Mouse (Mus musculus): ENCODE data around the gene Grin2c. TPM values are rescaled to one million over a fixed set of nuclear protein-coding genes. Genes with fewer than 3 reads are reported as not detected.

Gene Grin2c
- polyA plus RNA-seq, 1 experiment from 2014 or later: 1.0 TPM

DNA sequence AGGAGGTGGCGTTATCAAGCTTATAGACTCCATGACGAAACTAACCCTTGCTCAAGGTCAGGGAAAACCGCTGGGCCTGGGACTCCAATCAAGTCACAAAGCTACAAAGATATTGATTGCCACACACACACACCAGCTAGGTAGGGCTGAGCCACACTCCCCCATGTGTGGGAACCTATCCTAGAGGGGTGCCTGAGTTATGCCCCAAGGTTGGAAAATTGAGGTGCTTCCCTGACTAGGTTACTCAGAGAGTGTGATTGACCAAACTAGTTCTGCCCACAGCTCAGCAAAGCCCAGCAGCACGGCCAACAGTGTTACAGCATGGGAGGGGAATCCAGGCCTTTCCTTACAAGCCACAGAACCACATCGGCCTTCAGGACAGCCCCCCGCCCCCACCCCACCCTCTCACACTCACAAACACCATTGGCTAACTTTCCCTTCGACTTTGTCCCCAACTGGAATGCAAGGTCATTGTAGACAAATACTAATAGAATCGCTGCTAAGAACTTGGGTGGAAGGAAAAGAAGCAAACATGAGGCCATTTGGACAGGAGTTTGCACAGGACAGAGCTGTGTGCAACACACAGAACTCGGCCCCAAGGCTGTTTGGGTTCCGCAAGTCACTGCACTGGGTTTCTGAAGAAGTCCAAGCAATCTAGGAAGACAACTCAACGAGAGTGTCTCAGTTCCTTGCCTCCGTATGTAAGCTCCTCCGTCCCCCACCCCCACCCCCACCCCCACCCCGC, 25.8 kb upstream of the Grin2c start:
- WGBS: 79% methylated on average over 14 of the region's 14 CpGs
- no peak overlapping the region for H3K4me3 ChIP-seq
- no peaks in the 10 kb centered on the region for H3K36me3 ChIP-seq
- H3K9ac ChIP-seq: no peak overlapping the region
- peaks cover 17% of the 10 kb centered on the region for H3K27me3 ChIP-seq (replicated peaks)
- no peak for ATAC-seq (ENCODE audit: low FRiP score, low read depth)
- no peak overlapping the region for H3K4me2 ChIP-seq (replicated peaks)
- no peak overlapping the region for H3K27ac ChIP-seq
- H3K9me3 ChIP-seq: no peaks in the 10 kb centered on the region
- H3K4me1 ChIP-seq: peaks cover 7% of the 10 kb centered on the region

DNA sequence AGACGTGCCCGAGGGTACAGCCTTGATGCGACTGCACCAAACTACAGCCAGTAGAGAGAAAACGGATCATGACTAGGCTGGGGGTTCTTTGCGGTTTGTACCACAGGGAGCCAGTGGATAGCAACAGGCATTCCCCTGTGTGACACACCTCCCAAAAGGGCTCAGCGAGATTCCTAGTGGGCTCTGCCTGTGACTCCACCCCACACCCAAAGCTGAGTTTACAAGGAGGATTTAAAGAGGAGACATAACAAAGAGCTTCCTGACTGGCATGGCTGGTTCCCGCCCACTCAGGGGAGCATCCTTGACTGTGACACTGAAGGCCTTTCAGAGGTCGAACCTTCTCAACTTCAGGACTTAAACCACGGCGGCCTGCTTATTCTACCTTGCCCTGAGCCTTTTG, 24.5 kb upstream of the Grin2c start:
- no peaks in the 10 kb centered on the region for H3K36me3 ChIP-seq
- no peak overlapping the region for H3K27ac ChIP-seq
- H3K4me3 ChIP-seq: no peak overlapping the region
- H3K4me1 ChIP-seq: 0 out of 2 replicates have a peak, but pooled peaks cover 1% of the 10 kb centered on the region
- H3K4me2 ChIP-seq (replicated peaks): no peak overlapping the region
- peaks cover 4% of the 10 kb centered on the region for H3K27me3 ChIP-seq (replicated peaks)
- ATAC-seq (ENCODE audit: low FRiP score, low read depth): no peak
- WGBS: 79% methylated on average over 10 of the region's 10 CpGs
- H3K9me3 ChIP-seq: no peaks in the 10 kb centered on the region
- H3K9ac ChIP-seq: no peak overlapping the region

DNA sequence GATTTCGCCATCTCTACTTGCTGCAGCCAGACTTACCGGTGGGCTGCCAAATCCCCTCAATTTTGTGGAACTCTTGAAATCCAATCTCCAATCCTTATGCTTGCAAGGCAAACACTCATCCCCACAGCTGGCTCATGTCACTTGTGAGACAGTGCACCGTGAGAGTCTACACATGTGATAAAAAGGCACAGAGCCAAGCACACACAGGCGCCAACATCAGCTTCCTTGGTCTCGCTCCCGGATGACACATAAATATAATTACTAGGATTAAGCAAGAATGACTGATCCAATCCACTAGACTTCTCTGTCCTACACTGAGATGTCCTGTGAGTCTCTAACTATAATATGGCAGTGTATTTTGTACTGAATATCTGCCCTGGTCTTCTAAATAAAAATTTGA, 23.9 kb upstream of the Grin2c start:
- ATAC-seq (ENCODE audit: low FRiP score, low read depth): no peak
- H3K9ac ChIP-seq: no peak overlapping the region
- H3K36me3 ChIP-seq: no peaks in the 10 kb centered on the region
- H3K27ac ChIP-seq: no peak overlapping the region
- H3K4me1 ChIP-seq: 0 out of 2 replicates have a peak, but pooled peaks cover 4% of the 10 kb centered on the region
- 88% methylated on average over 6 of the region's 6 CpGs for WGBS
- H3K4me3 ChIP-seq: no peak overlapping the region
- H3K4me2 ChIP-seq (replicated peaks): no peak overlapping the region
- H3K27me3 ChIP-seq (replicated peaks): no peaks in the 10 kb centered on the region; the same call in 1 of the 2 replicates
- H3K9me3 ChIP-seq: no peaks in the 10 kb centered on the region

DNA sequence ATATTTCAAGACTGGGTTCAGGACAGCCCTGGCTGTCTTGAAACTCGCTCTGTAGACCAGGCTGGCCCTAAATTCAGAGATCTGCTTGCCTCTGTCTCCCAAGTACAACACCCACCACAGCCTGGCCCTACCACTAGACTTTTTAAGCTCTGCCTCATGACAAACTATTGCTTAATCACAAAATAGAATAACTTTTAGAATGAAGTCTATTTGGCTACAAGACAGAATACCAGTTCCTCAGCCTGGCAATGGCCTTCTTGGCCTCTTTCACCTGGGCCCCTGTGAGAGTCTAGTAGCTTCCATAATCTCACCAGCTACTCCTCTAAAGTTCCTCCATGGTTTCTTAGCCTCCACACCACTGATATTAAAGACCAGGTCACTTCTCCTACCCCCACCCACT, 23.3 kb upstream of the Grin2c start:
- Histone ChIP-seq H3K27ac (no peak overlapping the region), H3K27me3 (replicated peaks) (no peaks in the 10 kb centered on the region), H3K9me3 (no peaks in the 10 kb centered on the region), H3K4me1 (0 out of 2 replicates have a peak, but pooled peaks cover 4% of the 10 kb centered on the region), H3K36me3 (no peaks in the 10 kb centered on the region), H3K4me3 (no peak overlapping the region), H3K4me2 (replicated peaks) (no peak overlapping the region), H3K9ac (no peak overlapping the region)
- ATAC-seq (ENCODE audit: low FRiP score, low read depth): no peak
- 81% methylated on average over 1 of the region's 1 CpGs for WGBS

DNA sequence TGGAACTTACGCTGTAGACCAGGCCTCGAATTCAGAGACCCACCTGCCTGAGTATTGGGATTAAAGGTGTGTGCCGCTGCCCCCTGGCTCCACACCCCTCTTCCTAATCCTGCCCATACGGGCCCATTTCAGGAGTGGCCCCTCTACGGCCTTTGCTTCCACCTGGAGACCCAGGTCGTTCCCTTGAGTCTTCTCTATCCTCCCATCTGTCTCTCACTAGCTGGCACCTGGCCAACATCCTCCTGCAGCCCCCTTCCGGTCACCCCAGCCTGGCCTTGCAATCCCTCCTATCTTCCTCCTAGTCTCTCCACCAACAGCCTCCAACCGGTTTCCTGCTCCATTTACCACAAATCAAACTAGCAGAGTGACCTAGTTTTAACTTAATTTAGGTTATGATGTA, 22.8 kb upstream of the Grin2c start:
- Histone ChIP-seq H3K36me3 (no peaks in the 10 kb centered on the region), H3K4me3 (no peak overlapping the region), H3K27ac (no peak overlapping the region), H3K27me3 (replicated peaks) (no peaks in the 10 kb centered on the region), H3K4me2 (replicated peaks) (no peak overlapping the region), H3K9ac (no peak overlapping the region), H3K4me1 (0 out of 2 replicates have a peak, but pooled peaks cover 4% of the 10 kb centered on the region), H3K9me3 (no peaks in the 10 kb centered on the region)
- WGBS: 84% methylated on average over 8 of the region's 8 CpGs
- ATAC-seq (ENCODE audit: low FRiP score, low read depth): no peak

DNA sequence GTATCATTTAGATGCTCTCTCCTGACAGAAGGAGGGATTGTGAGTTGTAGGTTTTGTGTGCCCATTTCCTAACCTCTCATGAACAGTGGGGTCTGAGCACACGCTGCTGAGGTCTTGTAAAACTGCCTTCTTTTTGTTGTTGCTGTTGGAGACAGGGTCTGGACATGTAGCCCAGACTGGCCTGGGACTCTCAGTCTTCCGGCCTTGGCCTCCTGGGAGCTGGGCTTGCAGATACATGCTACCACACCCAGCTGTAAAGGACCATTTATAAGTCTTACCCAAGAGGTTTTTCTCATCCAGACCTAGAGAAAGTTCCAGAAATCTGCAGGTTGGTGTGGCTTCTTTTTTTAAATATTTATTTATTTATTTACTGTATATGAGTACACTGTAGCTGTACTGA, 21.3 kb upstream of the Grin2c start:
- Histone ChIP-seq H3K4me1 (0 out of 2 replicates have a peak, but pooled peaks cover 4% of the 10 kb centered on the region), H3K9ac (no peak overlapping the region), H3K27me3 (replicated peaks) (no peaks in the 10 kb centered on the region), H3K27ac (no peak overlapping the region), H3K4me3 (no peak overlapping the region), H3K4me2 (replicated peaks) (no peak overlapping the region), H3K9me3 (no peaks in the 10 kb centered on the region), H3K36me3 (no peaks in the 10 kb centered on the region)
- no peak for ATAC-seq (ENCODE audit: low FRiP score, low read depth)
- 89% methylated on average over 2 of the region's 2 CpGs for WGBS

DNA sequence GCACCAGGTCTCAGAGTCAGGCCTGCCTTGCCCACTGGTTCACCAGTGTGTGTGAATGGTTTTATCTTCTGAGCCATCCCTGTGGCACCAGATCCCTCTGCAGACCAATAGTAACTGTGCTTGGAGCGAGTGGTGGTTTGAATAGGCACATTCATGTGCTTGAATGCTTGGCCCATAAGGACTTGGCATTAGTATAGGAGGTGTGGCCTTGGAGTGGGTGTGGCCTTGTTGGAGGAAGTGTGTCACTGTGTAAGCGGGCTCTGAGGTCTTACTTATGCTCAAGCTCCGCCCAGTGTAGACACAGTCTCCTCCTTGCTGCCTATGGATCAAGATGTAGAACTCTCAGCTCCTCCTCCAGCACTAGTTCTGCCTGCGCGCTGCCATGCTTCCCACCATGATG, 20.3 kb upstream of the Grin2c start:
- Histone ChIP-seq H3K9ac (no peak overlapping the region), H3K36me3 (no peaks in the 10 kb centered on the region), H3K4me2 (replicated peaks) (no peak overlapping the region), H3K9me3 (no peaks in the 10 kb centered on the region), H3K4me3 (no peak overlapping the region), H3K27me3 (replicated peaks) (no peaks in the 10 kb centered on the region), H3K4me1 (0 out of 2 replicates have a peak, but pooled peaks cover 4% of the 10 kb centered on the region), H3K27ac (no peak overlapping the region)
- 88% methylated on average over 5 of the region's 5 CpGs for WGBS
- ATAC-seq (ENCODE audit: low FRiP score, low read depth): no peak

DNA sequence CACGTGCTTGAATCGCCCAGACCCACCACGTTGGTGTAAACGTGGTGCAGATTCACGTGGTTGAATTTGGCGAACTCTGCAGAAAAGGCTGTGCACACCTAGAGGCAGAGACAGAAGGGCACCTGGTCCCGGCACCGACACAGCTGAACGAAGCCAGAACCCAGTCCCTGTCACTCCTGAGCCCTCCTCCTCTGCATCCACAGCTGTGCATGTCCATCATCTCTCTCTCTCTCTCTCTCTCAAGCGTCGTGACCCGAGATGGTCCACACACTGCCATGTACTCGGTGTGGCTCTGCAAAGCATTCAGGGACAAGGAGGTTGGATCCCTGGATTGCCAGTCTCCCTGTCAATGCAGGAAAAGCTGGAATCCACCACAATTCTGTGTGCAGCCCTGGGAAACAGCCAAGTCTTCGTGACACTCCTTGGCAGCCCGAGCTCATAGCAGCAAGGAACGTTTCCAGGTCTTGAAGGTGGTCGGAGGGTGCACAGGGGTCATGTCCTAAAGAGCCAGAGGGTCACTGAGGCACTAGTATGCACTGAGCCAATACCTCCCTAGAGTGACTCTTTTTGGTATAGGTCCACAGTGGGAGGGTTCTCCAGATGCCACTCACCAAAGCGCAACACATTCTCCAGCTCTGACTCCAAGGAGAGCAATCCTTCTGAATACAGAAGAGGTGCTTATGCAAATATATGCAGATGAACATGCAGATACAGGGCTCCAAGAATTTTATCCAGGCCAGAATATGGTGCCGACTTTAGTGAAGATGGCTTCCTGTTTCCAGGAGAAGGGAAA, 19.4 kb upstream of the Grin2c start:
- Histone ChIP-seq H3K4me3 (no peak overlapping the region), H3K4me1 (0 out of 2 replicates have a peak, but pooled peaks cover 4% of the 10 kb centered on the region), H3K9me3 (no peaks in the 10 kb centered on the region), H3K4me2 (replicated peaks) (no peak overlapping the region), H3K27ac (no peak overlapping the region), H3K36me3 (no peaks in the 10 kb centered on the region), H3K9ac (no peak overlapping the region), H3K27me3 (replicated peaks) (no peaks in the 10 kb centered on the region)
- no peak for ATAC-seq (ENCODE audit: low FRiP score, low read depth)
- WGBS: 81% methylated on average over 19 of the region's 19 CpGs

DNA sequence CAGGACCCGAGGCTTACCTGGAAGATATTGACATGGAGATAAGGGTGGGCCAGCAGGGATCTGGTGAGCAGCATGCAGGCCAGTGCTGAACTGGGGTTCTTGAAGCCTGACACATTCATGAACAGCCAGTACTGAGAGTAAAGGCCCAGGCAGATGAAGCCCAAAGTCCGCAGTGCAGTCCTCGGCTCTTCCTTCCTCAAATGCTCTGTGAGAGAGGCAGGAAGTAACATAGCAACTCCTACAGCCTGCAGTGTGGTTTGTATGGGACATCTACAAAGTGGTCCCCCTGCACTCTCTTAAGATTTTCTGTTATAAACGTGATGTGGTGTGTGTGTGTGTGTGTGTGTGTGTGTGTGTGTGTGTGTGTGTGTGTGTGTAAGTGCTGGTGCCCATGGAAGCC, 18.2 kb upstream of the Grin2c start:
- Histone ChIP-seq H3K4me1 (0 out of 2 replicates have a peak, but pooled peaks cover 4% of the 10 kb centered on the region), H3K9ac (no peak overlapping the region), H3K9me3 (no peaks in the 10 kb centered on the region), H3K27ac (no peak overlapping the region), H3K4me3 (no peak overlapping the region), H3K27me3 (replicated peaks) (no peaks in the 10 kb centered on the region), H3K4me2 (replicated peaks) (no peak overlapping the region), H3K36me3 (no peaks in the 10 kb centered on the region)
- 77% methylated on average over 4 of the region's 4 CpGs for WGBS
- no peak for ATAC-seq (ENCODE audit: low FRiP score, low read depth)

DNA sequence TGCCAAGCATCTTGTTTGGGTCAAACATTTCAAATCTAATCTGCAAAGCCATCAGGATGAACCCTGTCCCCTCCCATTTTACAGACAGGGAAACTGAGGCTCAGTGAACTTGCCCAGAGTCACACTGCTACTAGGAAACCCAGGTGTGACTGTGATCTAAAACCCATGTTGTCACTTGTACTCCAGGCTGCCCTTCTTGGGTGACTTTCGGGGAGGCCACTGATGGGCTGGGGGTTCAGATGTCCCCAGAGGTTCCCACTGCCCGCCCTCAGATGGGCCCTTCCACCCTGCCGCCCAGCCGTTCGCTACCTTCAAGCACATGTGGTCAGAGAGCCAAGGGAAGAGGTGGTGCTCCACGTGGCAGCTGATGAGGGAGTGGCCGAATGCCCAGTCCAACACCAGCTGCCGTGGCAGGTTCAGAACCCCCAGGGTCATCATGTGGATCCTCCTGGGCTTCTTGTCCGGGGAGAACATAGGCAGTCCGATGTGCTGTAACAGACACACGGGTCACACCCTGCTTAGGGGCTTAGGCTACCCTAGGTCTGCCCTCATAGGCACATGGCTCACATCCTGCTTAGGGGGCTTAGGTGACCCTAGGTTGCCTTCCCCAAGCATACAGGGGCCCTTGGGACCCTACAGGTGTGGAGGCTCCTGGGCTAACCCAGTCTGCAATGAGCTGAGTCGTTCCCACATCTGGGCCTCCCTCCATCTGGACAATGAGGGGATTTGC, 17.0 kb upstream of the Grin2c start:
- no peak for ATAC-seq (ENCODE audit: low FRiP score, low read depth)
- no peaks in the 10 kb centered on the region for H3K27me3 ChIP-seq (replicated peaks)
- H3K27ac ChIP-seq: no peak overlapping the region
- WGBS: 87% methylated on average over 12 of the region's 12 CpGs
- H3K4me3 ChIP-seq: no peak overlapping the region
- no peaks in the 10 kb centered on the region for H3K36me3 ChIP-seq
- no peaks in the 10 kb centered on the region for H3K9me3 ChIP-seq
- H3K4me1 ChIP-seq: 0 out of 2 replicates have a peak, but pooled peaks cover 4% of the 10 kb centered on the region
- no peak overlapping the region for H3K4me2 ChIP-seq (replicated peaks)
- no peak overlapping the region for H3K9ac ChIP-seq

DNA sequence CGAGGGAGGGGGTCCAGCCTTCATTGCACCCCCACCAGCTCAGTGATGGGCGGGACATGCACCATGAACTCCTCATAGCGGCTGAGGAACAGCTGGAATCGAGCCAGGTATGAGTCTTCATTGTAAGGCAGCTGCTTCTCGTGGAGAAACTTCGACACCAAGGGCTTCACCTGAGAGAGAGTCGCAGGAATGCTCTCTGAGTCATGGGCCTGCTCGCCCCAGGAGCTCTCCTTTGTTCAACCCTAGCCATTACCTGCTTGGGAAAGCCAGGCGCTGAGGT, 16.4 kb upstream of the Grin2c start:
- Histone ChIP-seq H3K9ac (no peak overlapping the region), H3K4me1 (0 out of 2 replicates have a peak, but pooled peaks cover 4% of the 10 kb centered on the region), H3K9me3 (no peaks in the 10 kb centered on the region), H3K27me3 (replicated peaks) (no peaks in the 10 kb centered on the region), H3K36me3 (no peaks in the 10 kb centered on the region), H3K27ac (no peak overlapping the region), H3K4me3 (no peak overlapping the region), H3K4me2 (replicated peaks) (no peak overlapping the region)
- ATAC-seq (ENCODE audit: low FRiP score, low read depth): no peak
- WGBS: 76% methylated on average over 9 of the region's 9 CpGs
